Mouse (Mus musculus) small intestine, adult 2 months (tissue): ENCODE data around the gene Stt3b.

Experiments
- CTCF ChIP-seq: fragments of 200-500 bp; IDR thresholded peaks from 2 replicates; pipeline ENCODE4 v1.5.1; 2012; ENCODE audit warnings: low read depth, mild to moderate bottlenecking, control low read depth, inconsistent platforms, low read length, moderate library complexity, mixed read lengths; ENCODE audit not compliant: insufficient replicate concordance, insufficient read length; ENCODE audit errors: extremely low read depth
- POLR2A ChIP-seq: fragments of 200-500 bp; IDR thresholded peaks from 2 replicates; pipeline ENCODE4 v1.6.1; 2012; ENCODE audit warnings: low read depth, mild to moderate bottlenecking, control low read depth, inconsistent platforms, low read length, moderate library complexity

DNA sequence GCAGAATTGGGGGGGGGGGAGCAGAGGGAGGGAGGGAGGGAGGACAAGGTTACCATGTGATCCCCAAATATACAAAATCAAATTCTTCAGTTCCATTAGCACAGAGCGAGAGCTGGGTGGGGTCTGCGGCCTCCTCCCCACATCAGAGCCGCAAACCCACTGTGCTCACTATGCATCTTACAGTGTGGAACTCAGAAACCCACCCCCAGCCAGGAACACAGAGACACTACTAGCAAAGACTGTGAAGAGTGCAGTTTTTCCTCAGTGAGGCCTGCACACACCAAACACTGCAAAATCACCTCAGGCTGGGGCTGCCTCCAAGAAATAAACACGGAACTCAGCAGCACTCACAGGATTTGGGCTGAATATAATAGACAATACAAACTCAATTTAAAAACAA, 50.4 kb downstream of the Stt3b start:
- TF ChIP-seq POLR2A (no peak), CTCF (no peak)
